Mouse (Mus musculus): ENCODE measurements at regions not wholly inside any gene's neighbourhood (a gene's known extent, or its start where the extent isn't known, plus 50 kb on each side); places are given as distances from the start of the nearest gene placed in this dataset.
A peak's percentile ranks its signal among the peaks of the same experiment; 100 is the strongest.
"Not testable (repeated sequence)": the region's sequence is repeated elsewhere in the genome, so short reads cannot be mapped to it uniquely, and the experiment has no call there.

DNA sequence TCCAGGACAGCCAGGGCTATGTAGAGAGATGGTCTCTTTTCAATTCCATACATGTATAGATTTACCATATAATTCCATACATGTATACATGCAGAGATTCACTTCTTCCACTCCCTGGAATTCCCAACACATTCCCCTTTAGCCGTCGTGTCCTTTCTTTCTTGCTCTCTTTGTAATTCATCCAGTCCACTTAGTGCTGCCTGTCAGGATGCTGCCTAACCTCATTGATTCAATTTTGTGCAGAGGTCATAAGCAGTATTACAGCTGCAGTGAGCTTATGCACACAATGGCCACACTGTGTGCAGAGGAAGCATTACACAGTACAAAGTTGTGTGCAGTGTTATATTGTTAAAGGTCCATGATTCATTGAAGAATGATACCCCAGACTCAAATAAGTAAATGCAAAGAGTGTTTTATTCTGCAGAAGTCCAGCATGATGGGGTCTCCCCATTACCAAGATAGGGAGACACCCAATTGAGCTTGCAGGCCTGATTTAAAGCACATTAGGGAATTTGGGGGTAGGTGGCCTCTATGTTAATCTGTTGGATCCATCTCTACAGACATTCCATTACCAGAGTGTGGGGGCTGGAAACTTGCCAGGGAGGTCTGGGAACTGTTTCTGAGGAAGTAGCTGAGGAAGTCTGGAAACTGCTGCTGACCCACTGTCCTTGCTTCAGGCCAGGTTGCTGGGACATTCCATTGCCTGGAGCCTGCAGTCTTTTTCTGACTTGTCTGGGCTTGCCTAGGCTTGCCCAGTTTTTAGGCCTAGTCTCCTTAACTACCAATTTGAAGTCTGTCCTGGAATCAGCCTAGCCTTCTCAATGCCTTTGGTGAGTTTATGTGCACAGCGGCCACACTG, 72.8 kb downstream of the Fam161a start:
- no peaks in the 10 kb centered on the region for H3K4me1 ChIP-seq (ENCODE audit: control insufficient read depth, insufficient read depth, low read length)
- no peak for DNase-seq
- no peak overlapping the region for H3K27ac ChIP-seq (ENCODE audit: insufficient read depth, low read length)
- TF ChIP-seq CTCF (IDR thresholded peaks at IDR 0.05; ENCODE audit: borderline replicate concordance, insufficient read depth, low read depth, low read length) (no peak), POLR2A (IDR thresholded peaks at IDR 0.05; ENCODE audit: borderline replicate concordance, insufficient read depth, low read length) (no peak)
- H3K4me3 ChIP-seq (replicated peaks; ENCODE audit: insufficient read depth, low read depth, low read length): no peak overlapping the region
- H3K27me3 ChIP-seq (ENCODE audit: control insufficient read depth, insufficient read depth, low read length): no peaks in the 10 kb centered on the region
- 69% methylated on average over 3 of the region's 3 CpGs for WGBS

- WGBS: 62% methylated on average over 4 of the region's 4 CpGs
- H3K27ac ChIP-seq (ENCODE audit: insufficient read depth, low read length): no peak overlapping the region
- no peak for DNase-seq
- no peaks in the 10 kb centered on the region for H3K27me3 ChIP-seq (ENCODE audit: control insufficient read depth, insufficient read depth, low read length)
- no peaks in the 10 kb centered on the region for H3K4me1 ChIP-seq (ENCODE audit: control insufficient read depth, insufficient read depth, low read length)
- TF ChIP-seq CTCF (IDR thresholded peaks at IDR 0.05; ENCODE audit: borderline replicate concordance, insufficient read depth, low read depth, low read length): no peak
- TF ChIP-seq POLR2A (IDR thresholded peaks at IDR 0.05; ENCODE audit: borderline replicate concordance, insufficient read depth, low read length): no peak
- no peak overlapping the region for H3K4me3 ChIP-seq (replicated peaks; ENCODE audit: insufficient read depth, low read depth, low read length)
These were observed 74.3 kb downstream of the Fam161a start for GRCm38 (mm10) chr11:23081616-23082015.

DNA sequence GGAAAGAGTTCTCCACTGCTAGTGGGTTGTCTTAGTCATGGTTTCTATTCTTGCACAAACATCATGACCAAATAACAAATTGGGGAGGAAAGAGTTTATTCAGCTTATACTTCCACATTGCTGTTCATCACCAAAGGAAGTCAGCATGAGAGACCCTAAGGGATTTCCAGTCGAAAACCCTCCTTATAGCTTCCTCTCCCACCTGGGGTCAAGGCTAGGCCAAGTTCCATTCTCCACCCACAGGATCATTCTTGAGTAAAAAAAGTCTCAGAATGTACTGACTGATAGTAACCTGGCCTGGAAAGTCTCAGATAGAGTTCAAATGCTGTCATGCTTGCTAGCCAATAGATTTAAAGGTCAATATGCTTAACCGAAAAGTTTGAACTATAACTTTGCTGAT, 76.5 kb downstream of the Fam161a start:
- H3K4me1 ChIP-seq (ENCODE audit: control insufficient read depth, insufficient read depth, low read length); H3K27ac ChIP-seq (ENCODE audit: insufficient read depth, low read length); DNase-seq; H3K4me3 ChIP-seq (replicated peaks; ENCODE audit: insufficient read depth, low read depth, low read length); H3K27me3 ChIP-seq (ENCODE audit: control insufficient read depth, insufficient read depth, low read length): not testable (repeated sequence)
- WGBS: 81% methylated on average over 2 of the region's 2 CpGs

DNA sequence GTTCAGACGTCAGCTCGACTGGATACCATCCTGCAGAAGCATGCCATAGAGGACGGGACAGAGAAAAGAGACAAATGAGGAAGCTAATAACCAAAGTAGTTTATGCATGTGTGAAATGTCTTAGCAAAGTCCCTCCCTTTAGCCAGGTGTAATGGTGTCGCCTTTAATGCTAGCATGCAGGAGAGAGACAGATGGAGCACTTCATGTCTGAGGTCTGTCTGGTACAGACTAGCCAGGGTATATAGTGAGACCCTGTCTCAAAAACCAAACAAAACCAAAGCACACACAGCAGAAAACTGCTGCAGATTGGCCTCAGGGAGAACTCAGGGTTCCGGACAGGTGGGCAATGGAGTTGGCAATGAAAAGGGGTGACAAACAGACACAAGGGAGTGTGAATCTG, 88.0 kb downstream of the Fam161a start:
- Histone ChIP-seq H3K4me1 (ENCODE audit: control insufficient read depth, insufficient read depth, low read length) (no peaks in the 10 kb centered on the region), H3K4me3 (replicated peaks; ENCODE audit: insufficient read depth, low read depth, low read length) (no peak overlapping the region), H3K27ac (ENCODE audit: insufficient read depth, low read length) (no peak overlapping the region), H3K27me3 (ENCODE audit: control insufficient read depth, insufficient read depth, low read length) (no peaks in the 10 kb centered on the region)
- TF ChIP-seq POLR2A (IDR thresholded peaks at IDR 0.05; ENCODE audit: borderline replicate concordance, insufficient read depth, low read length) (no peak), CTCF (IDR thresholded peaks at IDR 0.05; ENCODE audit: borderline replicate concordance, insufficient read depth, low read depth, low read length) (no peak)
- 84% methylated on average over 5 of the region's 5 CpGs for WGBS
- no peak for DNase-seq

DNA sequence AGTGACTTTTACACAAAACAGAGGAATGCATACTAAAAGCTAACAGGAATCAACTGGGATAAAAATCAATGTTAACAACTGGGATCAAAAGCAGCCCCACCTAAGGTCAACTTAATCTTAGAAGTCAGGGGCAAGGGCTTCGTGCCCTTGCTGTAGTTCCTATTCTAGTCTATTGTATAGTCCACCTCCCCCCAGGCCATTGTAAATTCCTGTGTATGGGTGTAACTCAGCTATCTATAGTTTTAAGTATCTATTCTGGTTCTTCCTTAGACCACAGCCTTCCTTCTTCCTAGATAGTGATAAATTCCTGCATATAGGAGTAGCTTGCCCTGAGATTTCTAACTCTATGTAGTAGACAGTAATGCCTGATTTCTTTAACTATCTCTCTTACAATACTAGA, 88.4 kb downstream of the Fam161a start:
- not testable (repeated sequence) for DNase-seq; H3K27me3 ChIP-seq (ENCODE audit: control insufficient read depth, insufficient read depth, low read length); H3K4me1 ChIP-seq (ENCODE audit: control insufficient read depth, insufficient read depth, low read length); H3K4me3 ChIP-seq (replicated peaks; ENCODE audit: insufficient read depth, low read depth, low read length); H3K27ac ChIP-seq (ENCODE audit: insufficient read depth, low read length)
- 61% methylated on average over 1 of the region's 1 CpGs for WGBS

DNA sequence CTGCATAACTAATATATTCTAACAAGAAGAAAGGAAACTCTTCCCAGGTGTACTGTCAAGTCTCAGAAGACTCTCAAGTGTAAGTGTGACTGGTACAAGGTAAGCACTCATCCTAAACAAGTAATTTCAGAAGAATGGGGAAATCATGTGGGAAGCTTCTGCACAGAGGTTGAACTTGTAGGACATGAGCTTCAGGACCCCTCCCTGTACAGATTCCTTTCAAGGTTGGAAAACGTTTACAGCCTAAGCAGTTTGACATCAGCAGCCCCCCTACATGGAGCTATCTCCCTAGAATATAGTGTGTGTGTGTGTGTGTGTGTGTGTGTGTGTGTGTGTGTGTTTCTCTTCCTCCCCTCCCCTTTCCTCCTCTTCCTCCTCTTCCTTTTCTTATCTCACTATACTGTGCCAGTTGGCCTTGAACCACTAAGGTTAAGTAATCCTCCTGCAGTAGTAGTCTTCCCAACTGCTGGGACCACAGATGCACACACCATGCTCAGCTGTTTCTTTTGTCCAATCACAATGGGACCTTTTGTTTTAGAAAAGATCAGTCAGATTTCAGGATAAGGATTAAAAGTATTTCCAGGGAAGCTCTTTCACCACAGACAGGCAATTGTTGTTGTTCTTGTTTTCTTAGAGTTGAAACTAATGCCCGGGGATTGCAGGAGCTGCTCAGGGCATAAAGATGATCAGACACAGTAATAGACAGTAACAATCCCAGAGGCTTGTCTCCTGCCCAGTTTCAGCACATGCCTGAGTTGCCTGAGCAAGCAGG, 89.3 kb downstream of the Fam161a start:
- TF ChIP-seq CTCF (IDR thresholded peaks at IDR 0.05; ENCODE audit: borderline replicate concordance, insufficient read depth, low read depth, low read length) (no peak), POLR2A (IDR thresholded peaks at IDR 0.05; ENCODE audit: borderline replicate concordance, insufficient read depth, low read length) (no peak)
- WGBS: 59% methylated on average over 2 of the region's 2 CpGs
- DNase-seq: no peak
- H3K4me3 ChIP-seq (replicated peaks; ENCODE audit: insufficient read depth, low read depth, low read length): no peak overlapping the region
- H3K4me1 ChIP-seq (ENCODE audit: control insufficient read depth, insufficient read depth, low read length): no peaks in the 10 kb centered on the region
- no peaks in the 10 kb centered on the region for H3K27me3 ChIP-seq (ENCODE audit: control insufficient read depth, insufficient read depth, low read length)
- H3K27ac ChIP-seq (ENCODE audit: insufficient read depth, low read length): no peak overlapping the region

DNA sequence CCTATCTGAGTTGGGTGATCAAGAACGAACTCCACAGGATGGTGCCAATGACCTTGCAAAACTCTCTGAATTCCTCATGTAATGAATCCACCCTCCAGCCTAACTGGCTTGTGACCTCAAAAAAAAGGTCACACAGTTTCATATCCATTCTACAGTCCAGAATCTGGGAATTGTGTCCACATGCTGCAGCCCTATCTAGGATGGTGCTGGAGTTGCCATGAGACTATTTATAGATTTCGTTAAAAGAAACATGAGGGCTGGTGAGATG, 89.8 kb downstream of the Fam161a start:
- Histone ChIP-seq H3K4me3 (replicated peaks; ENCODE audit: insufficient read depth, low read depth, low read length) (no peak overlapping the region), H3K27ac (ENCODE audit: insufficient read depth, low read length) (no peak overlapping the region), H3K27me3 (ENCODE audit: control insufficient read depth, insufficient read depth, low read length) (no peaks in the 10 kb centered on the region), H3K4me1 (ENCODE audit: control insufficient read depth, insufficient read depth, low read length) (no peaks in the 10 kb centered on the region)
- 88% methylated on average over 2 of the region's 2 CpGs for WGBS
- TF ChIP-seq POLR2A (IDR thresholded peaks at IDR 0.05; ENCODE audit: borderline replicate concordance, insufficient read depth, low read length) (no peak), CTCF (IDR thresholded peaks at IDR 0.05; ENCODE audit: borderline replicate concordance, insufficient read depth, low read depth, low read length) (no peak)
- no peak for DNase-seq

GRCm38 (mm10) chr11:23114636-23115035, 107.3 kb downstream of the Fam161a start:
- H3K27me3 ChIP-seq (ENCODE audit: control insufficient read depth, insufficient read depth, low read length): no peaks in the 10 kb centered on the region
- H3K4me1 ChIP-seq (ENCODE audit: control insufficient read depth, insufficient read depth, low read length): no peaks in the 10 kb centered on the region
- 26% methylated on average over 9 of the region's 9 CpGs for WGBS
- peak; percentile 23 to 42 for DNase-seq
- H3K4me3 ChIP-seq (replicated peaks; ENCODE audit: insufficient read depth, low read depth, low read length): no peak overlapping the region
- TF ChIP-seq CTCF (IDR thresholded peaks at IDR 0.05; ENCODE audit: borderline replicate concordance, insufficient read depth, low read depth, low read length): no peak
- no peak for TF ChIP-seq POLR2A (IDR thresholded peaks at IDR 0.05; ENCODE audit: borderline replicate concordance, insufficient read depth, low read length)
- H3K27ac ChIP-seq (ENCODE audit: insufficient read depth, low read length): no peak overlapping the region

All from cerebellum, adult 2 months (tissue).